Mouse (Mus musculus) c-Kit-positive CD71-positive TER-119-positive erythroid progenitor cells, embryonic 14.5 days (primary cell): ENCODE data around the gene Tubb5.

Experiments
- DNase-seq: peaks from one replicate; pipeline ENCODE4 v3.0.0-alpha.2; 2013; ENCODE audit warnings: low spot score

The Tubb5 gene

GRCm38 (mm10) chr17:35838122-35838544 lies at the start of gene Tubb5:
TSS of gene Tubb5 (minus strand) at chr17:35838306.
- peak; percentile 94 for DNase-seq

DNA sequence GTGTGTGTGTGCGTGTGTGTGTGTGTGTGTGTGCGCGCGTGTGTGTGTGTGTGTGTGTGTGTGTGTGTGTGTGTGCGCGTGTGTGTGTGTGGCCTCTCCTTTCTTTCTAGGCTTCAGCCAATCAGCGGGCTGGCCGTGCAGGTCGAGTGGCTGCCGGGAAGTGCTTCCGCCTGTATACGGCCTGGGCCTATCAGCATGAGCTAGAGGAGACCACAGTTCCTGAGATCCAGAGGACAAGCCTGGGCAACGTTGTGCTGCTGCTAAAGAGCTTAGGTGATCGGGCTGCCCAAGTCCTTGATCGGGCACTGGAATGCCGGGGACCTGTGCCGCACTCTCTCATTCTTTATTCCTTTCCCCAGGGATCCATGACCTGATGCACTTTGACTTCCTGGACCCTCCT lies 49.6 kb upstream of the Tubb5 start:
- no peak for DNase-seq

GRCm38 (mm10) chr17:35883777-35884176 lies 45.7 kb upstream of the Tubb5 start:
- no peak for DNase-seq

DNA sequence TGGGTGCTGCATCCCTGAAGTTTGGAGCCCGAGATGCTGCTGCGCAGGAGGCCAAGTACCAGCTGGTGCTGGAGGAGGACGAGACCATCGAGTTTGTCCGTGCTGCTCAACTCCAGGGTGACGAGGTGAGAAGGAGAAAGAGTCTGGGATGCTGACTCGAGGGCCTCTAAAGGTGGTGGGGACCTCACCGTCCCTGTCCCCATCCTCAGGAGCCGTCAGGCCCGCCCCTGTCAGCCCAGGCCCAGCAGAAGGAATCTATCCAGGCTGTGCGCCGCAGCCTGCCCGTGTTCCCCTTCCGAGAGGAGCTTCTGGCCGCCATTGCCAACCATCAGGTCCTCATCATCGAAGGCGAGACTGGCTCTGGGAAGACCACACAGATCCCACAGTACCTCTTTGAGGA lies 44.8 kb upstream of the Tubb5 start:
- no peak for DNase-seq

DNA sequence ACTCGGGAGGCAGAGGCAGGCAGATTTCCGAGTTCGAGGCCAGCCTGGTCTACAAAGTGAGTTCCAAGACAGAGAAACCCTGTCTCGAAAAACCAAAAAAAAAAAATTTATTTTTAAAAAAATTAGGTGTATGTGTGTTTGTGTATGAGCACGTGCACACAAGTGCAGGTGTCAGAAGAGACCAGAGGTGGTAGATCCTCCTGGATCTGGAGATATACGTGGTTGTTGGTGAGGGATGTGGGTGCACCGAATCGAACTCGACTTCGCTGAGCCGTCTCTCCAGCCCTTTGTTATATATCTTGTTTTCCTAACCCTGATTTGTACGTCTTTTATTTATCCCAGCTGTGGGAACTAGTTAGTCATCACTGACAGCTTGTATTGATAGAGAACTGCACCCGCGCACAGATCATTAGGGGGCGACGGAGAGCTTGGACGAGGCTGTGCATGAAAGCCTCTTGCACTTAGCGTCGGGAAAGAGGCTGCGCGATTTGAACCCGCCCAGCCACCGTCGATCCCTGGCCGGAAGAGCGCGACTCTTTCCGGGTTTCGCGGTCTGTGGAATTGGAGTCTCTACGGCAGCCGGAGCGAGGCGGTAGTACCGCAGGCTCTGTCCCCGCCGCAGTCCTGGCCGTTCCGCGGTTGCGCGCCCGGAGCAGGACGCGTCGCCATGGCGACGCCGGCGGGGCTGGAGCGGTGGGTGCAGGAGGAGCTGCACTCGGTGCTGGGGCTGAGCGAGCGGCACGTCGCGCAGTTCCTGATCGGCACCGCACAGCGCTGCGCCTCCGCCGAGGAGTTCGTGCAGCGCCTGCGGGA lies 41.3 kb upstream of the Tubb5 start, which contains the start of gene Dhx16:
TSS of gene Dhx16 (plus strand) at position 575 of the 813 bp plus-strand sequence.
- DNase-seq, result peak; percentile 94

DNA sequence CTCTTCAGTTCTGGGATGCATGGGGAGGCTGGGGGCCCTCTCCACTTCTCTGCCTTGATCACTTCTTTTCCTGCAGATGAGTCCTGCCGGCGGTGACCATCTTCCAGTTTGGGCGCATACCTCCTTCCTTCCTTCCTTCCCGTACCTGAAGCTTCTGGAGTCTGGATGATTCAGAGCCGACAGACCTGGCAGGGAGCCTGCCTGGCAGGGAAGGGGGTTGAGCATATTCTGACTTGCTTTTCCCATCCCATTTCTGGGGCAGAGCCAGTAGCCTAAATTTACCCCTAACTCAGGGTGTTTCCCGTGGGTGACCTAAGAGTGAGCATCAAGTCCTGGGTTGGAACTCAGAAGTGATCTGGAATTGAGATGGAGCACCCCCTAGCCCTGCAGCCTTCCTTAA lies 36.6 kb upstream of the Tubb5 start:
- no peak for DNase-seq

DNA sequence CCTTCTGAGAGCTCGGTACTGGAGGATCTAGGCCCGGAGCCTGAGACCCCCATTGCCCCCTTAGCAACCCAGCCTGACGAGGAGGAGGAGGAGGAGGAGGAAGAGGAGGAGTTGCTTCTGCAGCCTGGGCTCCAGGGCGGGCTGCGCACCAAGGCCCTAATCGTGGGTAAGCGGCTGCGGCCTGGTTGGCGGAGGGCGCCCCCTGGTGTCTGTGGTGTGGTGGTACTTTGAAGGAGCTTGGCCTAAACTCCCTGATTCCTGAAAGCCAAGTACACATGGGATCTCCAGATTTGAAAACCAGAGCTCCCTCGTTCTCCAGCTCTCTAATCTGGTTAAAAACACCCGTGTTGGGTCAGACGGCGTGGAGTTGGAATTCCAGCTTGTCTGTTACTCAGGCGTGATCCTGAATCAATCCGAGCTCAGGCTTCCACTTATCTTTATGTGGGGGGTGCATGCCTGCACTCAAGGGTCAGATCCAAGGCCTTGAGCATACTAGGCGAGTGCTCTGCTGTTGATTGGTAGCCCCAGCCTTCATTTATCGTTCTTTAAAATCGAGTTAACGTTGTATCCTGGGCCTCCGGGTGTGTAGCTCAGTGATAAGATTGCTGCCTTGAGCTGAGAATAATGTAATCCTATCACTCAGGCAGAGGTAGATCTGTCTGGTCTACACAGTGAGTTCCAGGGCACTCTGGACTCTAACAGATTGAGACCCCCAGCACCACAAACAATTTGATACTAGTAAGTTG lies 35.8 kb upstream of the Tubb5 start:
- DNase-seq, result peak; percentile 81

GRCm38 (mm10) chr17:35870884-35871696 lies 33.0 kb upstream of the Tubb5 start:
- DNase-seq, result no peak

DNA sequence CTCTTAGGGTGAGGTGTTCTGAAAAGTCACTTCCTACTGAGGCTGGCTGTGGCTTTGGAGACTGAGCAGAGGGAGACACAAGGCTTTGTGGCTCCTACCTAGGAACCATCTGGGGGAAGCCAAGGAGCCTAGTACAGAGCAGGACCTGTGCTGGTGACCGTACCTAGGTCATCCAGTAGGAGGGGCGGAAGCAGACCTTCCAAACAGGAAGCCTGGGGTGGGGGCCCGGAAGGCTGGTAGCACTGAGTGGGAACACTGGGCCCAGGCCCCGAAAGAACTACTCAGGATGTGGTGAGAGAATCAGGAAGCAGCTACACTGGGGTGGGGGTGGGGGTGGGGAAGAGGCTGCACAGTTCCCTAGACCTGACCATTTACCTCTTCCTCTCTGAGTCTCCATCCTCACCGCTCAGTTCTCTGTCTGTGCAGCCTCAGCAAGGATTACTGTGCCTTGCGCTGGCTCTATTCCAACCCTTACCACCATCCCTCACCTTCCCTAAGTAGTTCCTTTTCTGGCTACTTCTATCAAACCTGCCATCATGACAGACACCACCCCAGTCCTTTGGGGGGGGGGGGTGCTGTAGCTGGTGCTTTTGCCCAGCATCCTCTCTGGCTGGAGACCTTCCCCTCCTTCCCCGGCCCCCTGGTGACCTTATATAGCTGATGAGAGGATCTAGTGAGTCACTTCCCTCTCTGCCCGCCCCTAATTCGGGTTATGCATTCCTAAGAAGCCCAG lies 32.2 kb upstream of the Tubb5 start:
- DNase-seq, result no peak

GRCm38 (mm10) chr17:35869346-35870067 lies 31.4 kb upstream of the Tubb5 start:
- no peak for DNase-seq

GRCm38 (mm10) chr17:35868961-35869345 lies 30.8 kb upstream of the Tubb5 start:
- no peak for DNase-seq

- DNase-seq, result no peak
Observed at GRCm38 (mm10) chr17:35868165-35868820, 30.2 kb upstream of the Tubb5 start.

GRCm38 (mm10) chr17:35866911-35867890 lies 29.1 kb upstream of the Tubb5 start:
- DNase-seq, result no peak

DNA sequence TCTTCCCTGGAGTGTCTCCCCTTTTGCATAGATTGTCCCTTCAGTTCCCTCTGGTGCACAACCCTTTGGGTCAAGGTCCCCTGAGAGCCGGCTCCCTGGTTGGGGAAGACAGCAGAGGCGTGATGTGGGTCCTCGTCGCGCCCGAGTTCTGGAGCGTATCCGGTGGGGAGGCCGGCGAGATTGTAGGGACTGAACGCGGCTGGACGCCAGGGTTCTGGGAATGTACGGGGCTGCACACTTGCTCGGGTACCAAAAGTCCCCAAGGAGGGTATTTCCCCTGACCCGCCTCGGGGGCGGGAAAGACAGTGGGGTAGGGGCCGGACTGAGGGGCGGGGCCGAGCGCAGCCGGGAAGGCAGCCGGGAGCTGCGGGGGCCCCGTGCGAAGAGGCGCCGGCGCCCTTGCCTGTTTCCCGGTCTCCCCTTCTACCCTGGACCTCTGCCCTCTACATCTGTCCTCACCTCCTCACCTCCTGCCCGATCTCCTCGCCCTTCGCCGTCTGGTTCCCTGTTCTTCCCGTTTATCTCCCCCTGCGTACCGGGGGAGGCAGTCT lies 28.2 kb upstream of the Tubb5 start:
- no peak for DNase-seq

DNA sequence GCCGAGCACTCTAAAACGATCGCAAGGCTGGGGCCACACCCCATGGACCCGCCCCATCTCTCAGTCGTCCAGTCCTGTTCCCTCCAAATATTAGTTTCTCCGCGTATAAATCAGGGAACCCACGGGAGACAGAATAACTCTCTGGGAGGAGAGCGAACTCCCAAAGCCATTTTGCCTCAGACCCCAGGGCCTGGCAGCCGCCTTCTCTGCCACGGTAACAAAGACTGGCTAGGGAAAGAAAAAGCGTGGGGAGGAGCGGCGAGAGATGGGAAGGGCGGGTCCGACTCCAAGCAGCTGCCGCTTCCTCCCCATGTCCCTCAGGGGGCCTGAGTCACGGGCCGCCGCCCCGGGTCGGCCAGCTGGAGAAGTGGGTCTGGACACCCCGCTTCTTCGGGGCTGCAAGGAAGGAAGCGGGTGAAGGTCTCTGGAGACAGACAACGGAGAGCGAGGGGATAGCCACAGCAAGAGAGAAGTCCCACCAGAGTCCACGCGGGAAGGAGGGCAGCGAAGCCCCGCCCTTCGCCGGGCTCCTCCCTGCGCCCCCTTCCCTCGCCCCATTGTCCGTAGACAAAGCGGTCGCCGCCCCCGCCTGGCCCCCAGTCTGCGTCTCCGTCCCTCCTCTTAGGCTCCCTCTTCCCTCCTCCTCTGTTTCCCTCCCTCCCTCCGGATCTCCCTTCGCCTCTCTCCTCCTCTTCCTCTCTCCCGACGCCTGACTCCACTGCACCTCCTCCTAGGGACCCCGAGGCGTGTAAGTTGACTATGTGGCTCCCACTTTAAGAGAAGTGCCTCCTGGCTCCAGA lies 27.6 kb upstream of the Tubb5 start, which contains the start of gene Ppp1r18:
TSS of gene Ppp1r18 (plus strand) at position 113 of the 800 bp plus-strand sequence.
- DNase-seq, result no peak

DNA sequence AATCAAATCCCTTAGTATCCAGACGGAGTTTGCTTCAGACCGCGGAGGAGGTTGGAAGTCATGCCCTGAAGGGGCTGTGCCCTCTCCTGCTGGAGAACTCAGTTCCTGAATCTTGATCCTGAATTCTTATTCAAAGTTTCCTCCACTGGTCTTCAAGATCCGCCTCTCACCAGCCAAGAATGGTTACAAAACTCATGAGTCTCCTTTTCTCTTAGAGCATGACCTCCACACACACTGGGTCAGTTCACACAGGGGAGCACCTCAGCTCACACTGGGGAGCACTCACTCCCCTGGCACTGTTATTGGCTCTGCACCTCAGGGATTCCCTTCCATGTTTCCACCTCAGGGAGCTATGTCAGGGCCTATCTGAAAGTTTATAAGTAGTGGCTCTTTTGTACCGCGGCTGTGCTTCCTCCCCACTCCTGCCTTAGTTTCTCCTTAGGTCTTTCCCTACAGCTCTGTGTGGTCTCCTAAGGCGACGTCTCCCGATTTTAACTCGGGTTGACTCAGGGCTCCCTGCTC lies 26.8 kb upstream of the Tubb5 start:
- no peak for DNase-seq

DNA sequence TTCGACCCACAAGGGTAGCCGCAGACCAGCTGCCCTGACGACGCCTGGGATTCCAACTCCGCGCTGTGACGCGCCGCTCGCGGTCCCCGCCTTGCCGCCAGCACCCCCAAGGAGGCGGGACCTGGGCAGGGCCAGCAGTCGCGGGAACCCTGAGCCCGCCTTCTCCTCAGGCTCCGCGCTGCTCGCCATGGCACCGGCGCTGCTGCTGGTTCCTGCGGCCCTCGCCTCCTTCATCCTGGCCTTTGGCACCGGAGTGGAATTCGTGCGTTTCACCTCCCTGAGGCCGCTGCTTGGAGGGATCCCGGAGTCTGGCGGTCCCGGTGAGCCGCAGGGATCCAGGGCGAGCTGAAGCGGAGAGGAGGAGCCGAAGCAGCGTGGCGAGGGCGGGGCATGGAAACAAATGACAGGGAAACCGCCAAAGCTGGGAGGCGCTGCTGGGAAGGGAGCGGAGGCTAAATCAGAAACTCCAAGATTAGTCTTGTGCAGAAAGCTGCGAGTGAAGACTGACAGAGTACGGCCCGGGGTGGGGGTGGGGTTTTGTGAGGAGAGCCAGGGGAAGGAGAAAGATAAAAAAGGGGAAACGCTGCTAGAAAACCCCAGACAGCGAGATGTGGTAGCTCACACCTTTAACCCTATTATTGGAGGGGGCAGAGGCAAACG lies 23.2 kb upstream of the Tubb5 start, which contains the start of gene Nrm:
TSS of gene Nrm (plus strand) at position 121 of the 660 bp plus-strand sequence.
- DNase-seq, result peak; percentile 84
